Mouse (Mus musculus) embryonic facial prominence, embryonic 15.5 days (tissue): ENCODE data around the gene Lrrc4c. TPM values are rescaled to one million over a fixed set of nuclear protein-coding genes. Genes with fewer than 3 reads are reported as not detected.

Experiments used
- ATAC-seq: fragments of 200-750 bp; cut with Nextera tagmentation; 2 replicates; pipeline ENCODE4 v1.8.0; 2017; ENCODE audit warnings: low read depth, moderate TSS enrichment; ENCODE audit not compliant: insufficient number of reproducible peaks, low FRiP score, low TSS enrichment
- H3K27ac ChIP-seq: fragments of 300-500 bp; sonication (generic); replicated peaks from 2 replicates; pipeline ENCODE4 v1.5.1; 2015; ENCODE audit warnings: mild to moderate bottlenecking, inconsistent platforms
- H3K27me3 ChIP-seq: fragments of 300-500 bp; sonication (generic); 2 replicates; pipeline ENCODE4 v1.6.1; 2015; ENCODE audit warnings: inconsistent platforms
- H3K36me3 ChIP-seq: fragments of 300-500 bp; sonication (generic); 2 replicates; pipeline ENCODE4 v1.6.1; 2015; ENCODE audit warnings: mild to moderate bottlenecking, inconsistent platforms
- H3K4me1 ChIP-seq: fragments of 300-500 bp; sonication (generic); 2 replicates; pipeline ENCODE4 v1.6.1; 2015; ENCODE audit warnings: inconsistent platforms
- H3K4me2 ChIP-seq: fragments of 300-500 bp; sonication (generic); replicated peaks from 2 replicates; pipeline ENCODE4 v1.6.1; 2015; ENCODE audit warnings: mild to moderate bottlenecking, inconsistent platforms
- H3K4me3 ChIP-seq: fragments of 300-500 bp; sonication (generic); replicated peaks from 2 replicates; pipeline ENCODE4 v1.5.1; 2015; ENCODE audit warnings: mild to moderate bottlenecking, inconsistent platforms
- H3K9ac ChIP-seq: fragments of 300-500 bp; sonication (generic); 2 replicates; pipeline ENCODE4 v1.6.1; 2015; ENCODE audit warnings: inconsistent platforms
- H3K9me3 ChIP-seq: fragments of 300-500 bp; sonication (generic); replicated peaks from 2 replicates; pipeline ENCODE4 v1.6.1; 2016; ENCODE audit warnings: inconsistent platforms
- WGBS: fragments of 180-500 bp; shearing (Covaris S2); methylation state at CpG from one replicate; pipeline ENCODE4 v1.1.7; 2015; 5-methylcytosine and 5-hydroxymethylcytosine counted together
- polyA plus RNA-seq: library from polyadenylated mRNA; unstranded; fragments of >200 nt; fragmentation: Nextera tagmentation; extraction: Ambion mirVana; gene quantifications from 2 replicates; pipeline ENCODE4 v1.2.1, GENCODE M21; 2015

The Lrrc4c gene
- polyA plus RNA-seq, 1 experiment from 2014 or later: 2.1 TPM

GRCm38 (mm10) chr2:96401186-96401811 is 83.3 kb downstream of the Lrrc4c start:
- H3K27ac ChIP-seq: no peak overlapping the region
- no peak overlapping the region for H3K4me2 ChIP-seq
- no peak overlapping the region for H3K4me3 ChIP-seq
- ATAC-seq: no peak
- no peaks in the 10 kb centered on the region for H3K27me3 ChIP-seq
- H3K9ac ChIP-seq: no peak overlapping the region
- H3K36me3 ChIP-seq: no peaks in the 10 kb centered on the region
- no peaks in the 10 kb centered on the region for H3K4me1 ChIP-seq
- H3K9me3 ChIP-seq: no peaks in the 10 kb centered on the region
- 82% methylated on average over 1 of the region's 1 CpGs for WGBS

GRCm38 (mm10) chr2:96402514-96402913 is 84.5 kb downstream of the Lrrc4c start:
- H3K4me2 ChIP-seq: no peak overlapping the region
- WGBS: 67% methylated on average over 2 of the region's 2 CpGs

GRCm38 (mm10) chr2:96406856-96407255 is 88.9 kb downstream of the Lrrc4c start:
- no peak overlapping the region for H3K4me3 ChIP-seq
- no peak overlapping the region for H3K9ac ChIP-seq
- H3K36me3 ChIP-seq: no peaks in the 10 kb centered on the region
- ATAC-seq: no peak
- 86% methylated on average over 8 of the region's 8 CpGs for WGBS
- H3K4me2 ChIP-seq: no peak overlapping the region
- no peaks in the 10 kb centered on the region for H3K4me1 ChIP-seq
- H3K27ac ChIP-seq: no peak overlapping the region
- no peaks in the 10 kb centered on the region for H3K27me3 ChIP-seq
- no peaks in the 10 kb centered on the region for H3K9me3 ChIP-seq

More at GRCm38 (mm10) chr2:96402514-96402913, 84.5 kb downstream of the Lrrc4c start:
- Histone ChIP-seq H3K4me1 (no peaks in the 10 kb centered on the region), H3K9me3 (no peaks in the 10 kb centered on the region), H3K27me3 (no peaks in the 10 kb centered on the region), H3K27ac (no peak overlapping the region), H3K36me3 (no peaks in the 10 kb centered on the region), H3K9ac (no peak overlapping the region), H3K4me3 (no peak overlapping the region)
- ATAC-seq: no peak

- Histone ChIP-seq H3K9ac (no peak overlapping the region), H3K27me3 (no peaks in the 10 kb centered on the region), H3K27ac (no peak overlapping the region), H3K9me3 (no peaks in the 10 kb centered on the region), H3K4me2 (no peak overlapping the region), H3K4me3 (no peak overlapping the region), H3K36me3 (no peaks in the 10 kb centered on the region), H3K4me1 (no peaks in the 10 kb centered on the region)
- ATAC-seq: no peak
- 86% methylated on average over 1 of the region's 1 CpGs for WGBS
Observed at GRCm38 (mm10) chr2:96411182-96411581, 93.2 kb downstream of the Lrrc4c start.

- ATAC-seq: no peak
- Histone ChIP-seq H3K4me1 (no peaks in the 10 kb centered on the region), H3K9ac (no peak overlapping the region), H3K9me3 (no peaks in the 10 kb centered on the region), H3K4me3 (no peak overlapping the region), H3K27me3 (no peaks in the 10 kb centered on the region), H3K36me3 (no peaks in the 10 kb centered on the region), H3K4me2 (no peak overlapping the region), H3K27ac (no peak overlapping the region)
Observed at GRCm38 (mm10) chr2:96461566-96461965, 143.6 kb downstream of the Lrrc4c start.

GRCm38 (mm10) chr2:96475674-96476073 is 157.7 kb downstream of the Lrrc4c start:
- WGBS: 77% methylated on average over 6 of the region's 6 CpGs

GRCm38 (mm10) chr2:96499116-96499882 is 181.3 kb downstream of the Lrrc4c start:
- no peak overlapping the region for H3K9ac ChIP-seq
- H3K4me2 ChIP-seq: no peak overlapping the region
- no peaks in the 10 kb centered on the region for H3K27me3 ChIP-seq
- H3K9me3 ChIP-seq: no peaks in the 10 kb centered on the region
- no peaks in the 10 kb centered on the region for H3K36me3 ChIP-seq
- no peak overlapping the region for H3K4me3 ChIP-seq
- no peak overlapping the region for H3K27ac ChIP-seq
- WGBS: 78% methylated on average over 3 of the region's 3 CpGs
- no peaks in the 10 kb centered on the region for H3K4me1 ChIP-seq
- no peak for ATAC-seq

More at GRCm38 (mm10) chr2:96475674-96476073, 157.7 kb downstream of the Lrrc4c start:
- ATAC-seq: no peak
- Histone ChIP-seq H3K4me3 (no peak overlapping the region), H3K4me2 (no peak overlapping the region), H3K27me3 (no peaks in the 10 kb centered on the region), H3K9me3 (no peaks in the 10 kb centered on the region), H3K36me3 (no peaks in the 10 kb centered on the region), H3K9ac (no peak overlapping the region), H3K27ac (no peak overlapping the region), H3K4me1 (no peaks in the 10 kb centered on the region)

- H3K9me3 ChIP-seq: no peaks in the 10 kb centered on the region
- no peaks in the 10 kb centered on the region for H3K36me3 ChIP-seq
- H3K4me2 ChIP-seq: no peak overlapping the region
- H3K9ac ChIP-seq: no peak overlapping the region
- no peak for ATAC-seq
- no peaks in the 10 kb centered on the region for H3K27me3 ChIP-seq
- H3K27ac ChIP-seq: no peak overlapping the region
- no peak overlapping the region for H3K4me3 ChIP-seq
- no peaks in the 10 kb centered on the region for H3K4me1 ChIP-seq
- WGBS: 75% methylated on average over 6 of the region's 6 CpGs
Observed at GRCm38 (mm10) chr2:96504140-96504539, 186.2 kb downstream of the Lrrc4c start.

GRCm38 (mm10) chr2:96505641-96506040 is 187.7 kb downstream of the Lrrc4c start:
- Histone ChIP-seq H3K36me3 (no peaks in the 10 kb centered on the region), H3K4me2 (no peak overlapping the region), H3K4me1 (no peaks in the 10 kb centered on the region), H3K9ac (no peak overlapping the region), H3K27me3 (no peaks in the 10 kb centered on the region), H3K4me3 (no peak overlapping the region), H3K9me3 (no peaks in the 10 kb centered on the region), H3K27ac (no peak overlapping the region)
- 58% methylated on average over 1 of the region's 1 CpGs for WGBS
- ATAC-seq: no peak

GRCm38 (mm10) chr2:96508991-96509390 is 191.0 kb downstream of the Lrrc4c start:
- Histone ChIP-seq H3K4me1 (no peaks in the 10 kb centered on the region), H3K27me3 (no peaks in the 10 kb centered on the region), H3K36me3 (no peaks in the 10 kb centered on the region), H3K4me2 (no peak overlapping the region), H3K9me3 (no peaks in the 10 kb centered on the region), H3K4me3 (no peak overlapping the region), H3K9ac (no peak overlapping the region), H3K27ac (no peak overlapping the region)
- no peak for ATAC-seq
- 43% methylated on average over 1 of the region's 1 CpGs for WGBS

- Histone ChIP-seq H3K9ac (no peak overlapping the region), H3K27ac (no peak overlapping the region), H3K9me3 (no peaks in the 10 kb centered on the region), H3K4me1 (no peaks in the 10 kb centered on the region), H3K4me2 (no peak overlapping the region), H3K27me3 (no peaks in the 10 kb centered on the region), H3K4me3 (no peak overlapping the region), H3K36me3 (no peaks in the 10 kb centered on the region)
- ATAC-seq: no peak
- WGBS: 74% methylated on average over 3 of the region's 3 CpGs
Observed at GRCm38 (mm10) chr2:96537469-96537868, 219.5 kb downstream of the Lrrc4c start.

- Histone ChIP-seq H3K27me3 (no peaks in the 10 kb centered on the region), H3K9me3 (no peaks in the 10 kb centered on the region), H3K27ac (no peak overlapping the region), H3K4me2 (no peak overlapping the region), H3K4me3 (no peak overlapping the region), H3K9ac (no peak overlapping the region), H3K4me1 (no peaks in the 10 kb centered on the region), H3K36me3 (no peaks in the 10 kb centered on the region)
- 71% methylated on average over 1 of the region's 1 CpGs for WGBS
- no peak for ATAC-seq
Observed at GRCm38 (mm10) chr2:96547171-96547570, 229.2 kb downstream of the Lrrc4c start.
